Mouse (Mus musculus) bone marrow, adult 2 months (tissue): ENCODE measurements around the gene Mapkapk2. TPM values are rescaled to one million over a fixed set of nuclear protein-coding genes. Genes with fewer than 3 reads are reported as not detected.
"Not testable (repeated sequence)": the region's sequence is repeated elsewhere in the genome, so short reads cannot be mapped to it uniquely, and the experiment has no call there.

Experiments used
- H3K27ac ChIP-seq: fragments of 200-500 bp; 2 replicates; pipeline ENCODE4 v1.5.1; 2012; ENCODE audit warnings: low read depth, mild to moderate bottlenecking, control low read depth, inconsistent platforms, low read length; ENCODE audit not compliant: control insufficient read depth, poor library complexity, insufficient read depth
- H3K4me1 ChIP-seq: fragments of 200-500 bp; 2 replicates; pipeline ENCODE4 v1.6.1; 2011; ENCODE audit warnings: low read length; ENCODE audit not compliant: control insufficient read depth, insufficient read depth
- H3K4me3 ChIP-seq: fragments of 200-500 bp; replicated peaks from 2 replicates; pipeline ENCODE3; 2011; ENCODE audit warnings: mild to moderate bottlenecking, low read depth, low read length, control low read depth; ENCODE audit not compliant: control insufficient read depth
- CTCF ChIP-seq: fragments of 200-500 bp; IDR thresholded peaks from 2 replicates; pipeline ENCODE4 v1.5.1; 2011; ENCODE audit warnings: low read length, control low read depth; ENCODE audit not compliant: control insufficient read depth, insufficient read depth
- POLR2A ChIP-seq: fragments of 200-500 bp; IDR thresholded peaks from 2 replicates; pipeline ENCODE4 v1.6.1; 2011; ENCODE audit warnings: low read depth, mild to moderate bottlenecking, control low read depth, low read length, borderline replicate concordance; ENCODE audit not compliant: control insufficient read depth
- WGBS: fragments of 180-500 bp; shearing (Covaris S2); methylation state at CpG from one replicate; pipeline ENCODE4 v1.1.7; 2018; 5-methylcytosine and 5-hydroxymethylcytosine counted together
- polyA plus RNA-seq: library from polyadenylated mRNA; stranded (reverse); fragments of >200 nt; gene quantifications from 2 replicates; pipeline ENCODE4 v1.2.4, GENCODE M21; 2011; ENCODE audit warnings: low replicate concordance; ENCODE audit not compliant: missing spikeins, insufficient read depth, insufficient read length

Mapkapk2 gene
- polyA plus RNA-seq: 22.7 and 38.1 TPM in 2 replicates

GRCm38 (mm10) chr1:131097700-131098094 lies at the start of gene Mapkapk2:
Gene Mapkapk2, minus strand, starts transcription at chr1:131097826.
- 2% methylated on average over 32 of the region's 32 CpGs for WGBS
- Histone ChIP-seq H3K27ac (peak within 1 kb of the TSS; percentile 97), H3K4me1 (peaks cover 5% of the 10 kb centered on the region; the same call in 1 of the 2 replicates), H3K4me3 (peak within 1 kb of the TSS; percentile 99)
- no peak for TF ChIP-seq CTCF
- peak; percentile 92; the same call in 1 of the 2 replicates for TF ChIP-seq POLR2A

DNA sequence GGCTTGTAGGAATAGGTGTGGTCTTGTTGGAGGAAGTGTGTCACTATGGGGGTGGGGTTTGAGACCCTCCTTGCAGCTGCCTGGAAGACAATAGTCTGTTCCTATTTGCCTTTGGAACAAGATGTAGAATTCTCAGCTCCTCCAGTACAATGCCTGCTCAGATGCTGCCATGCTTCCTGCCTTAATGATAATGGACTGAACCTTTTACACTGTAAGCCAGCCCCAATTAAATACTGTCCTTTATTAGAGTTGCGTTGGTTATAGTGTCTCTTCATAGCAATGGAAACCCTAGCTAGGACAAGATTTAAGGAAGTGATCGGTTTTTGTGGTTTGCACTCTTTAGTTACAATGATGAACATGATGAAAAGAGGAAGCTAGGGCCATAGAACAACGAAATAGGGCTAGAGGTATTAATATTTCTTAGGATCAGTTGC lies 48.6 kb upstream of the Mapkapk2 start:
- whole genome bisulfite sequencing: 5% methylated on average over 3 of the region's 3 CpGs

DNA sequence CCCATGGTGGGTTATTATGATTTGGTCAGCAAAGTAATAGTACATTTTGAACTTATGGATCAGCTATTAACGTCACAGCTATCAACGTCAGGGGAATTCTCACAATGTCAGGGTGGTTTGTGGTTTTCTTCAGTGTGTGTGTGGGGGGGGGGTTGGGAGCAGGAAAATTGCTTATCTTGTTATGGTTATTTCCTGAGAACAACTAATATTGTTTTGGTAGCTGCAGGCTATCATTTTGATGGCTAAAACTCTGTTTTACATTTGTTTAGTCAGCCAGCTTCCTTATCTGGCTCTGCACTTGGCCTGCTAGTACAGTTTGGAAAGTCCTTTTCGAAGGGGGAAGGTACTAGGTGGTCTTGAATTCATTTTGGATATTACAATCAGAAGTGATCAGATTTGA lies 47.6 kb upstream of the Mapkapk2 start:
- WGBS: 55% methylated on average over 3 of the region's 3 CpGs
- not testable (repeated sequence) for H3K27ac ChIP-seq, H3K4me3 ChIP-seq, H3K4me1 ChIP-seq

More for the DNA sequence above, 48.6 kb upstream of the Mapkapk2 start:
- TF ChIP-seq CTCF (no peak), POLR2A (no peak)
- Histone ChIP-seq H3K27ac (no peak overlapping the region), H3K4me1 (peaks cover 1% of the 10 kb centered on the region; the same call in 1 of the 2 replicates), H3K4me3 (no peak overlapping the region)

- no peak overlapping the region for H3K27ac ChIP-seq
- no peak overlapping the region for H3K4me3 ChIP-seq
- WGBS: 57% methylated on average over 1 of the region's 1 CpGs
- peaks cover 5% of the 10 kb centered on the region; the same call in 1 of the 2 replicates for H3K4me1 ChIP-seq
- no peak for TF ChIP-seq CTCF
- no peak for TF ChIP-seq POLR2A
Measured at GRCm38 (mm10) chr1:131142472-131142871, 44.8 kb upstream of the Mapkapk2 start.

DNA sequence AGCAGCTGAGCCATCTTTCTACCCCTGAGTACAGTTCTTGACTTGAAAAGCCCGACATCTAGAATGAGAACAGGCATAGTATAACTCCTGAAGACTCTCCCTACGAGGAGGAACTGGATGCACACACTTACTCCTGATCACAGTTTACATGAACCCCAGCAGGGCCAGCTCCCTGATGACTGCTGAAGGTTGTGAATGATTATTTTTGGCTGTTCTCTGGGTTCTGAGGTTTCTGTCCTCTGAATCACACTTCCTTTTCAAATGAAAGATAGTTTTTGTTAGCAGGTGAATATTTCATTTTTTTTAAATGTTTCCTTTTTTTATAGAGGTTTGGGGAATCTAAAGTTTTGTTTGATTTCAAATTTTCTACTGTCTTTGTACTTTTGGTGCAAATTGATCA lies 43.8 kb upstream of the Mapkapk2 start:
- WGBS: 16% methylated on average over 2 of the region's 2 CpGs
- H3K4me1 ChIP-seq: peaks cover 5% of the 10 kb centered on the region; the same call in 1 of the 2 replicates
- H3K27ac ChIP-seq: no peak overlapping the region
- no peak overlapping the region for H3K4me3 ChIP-seq
- TF ChIP-seq POLR2A (no peak), CTCF (no peak)

DNA sequence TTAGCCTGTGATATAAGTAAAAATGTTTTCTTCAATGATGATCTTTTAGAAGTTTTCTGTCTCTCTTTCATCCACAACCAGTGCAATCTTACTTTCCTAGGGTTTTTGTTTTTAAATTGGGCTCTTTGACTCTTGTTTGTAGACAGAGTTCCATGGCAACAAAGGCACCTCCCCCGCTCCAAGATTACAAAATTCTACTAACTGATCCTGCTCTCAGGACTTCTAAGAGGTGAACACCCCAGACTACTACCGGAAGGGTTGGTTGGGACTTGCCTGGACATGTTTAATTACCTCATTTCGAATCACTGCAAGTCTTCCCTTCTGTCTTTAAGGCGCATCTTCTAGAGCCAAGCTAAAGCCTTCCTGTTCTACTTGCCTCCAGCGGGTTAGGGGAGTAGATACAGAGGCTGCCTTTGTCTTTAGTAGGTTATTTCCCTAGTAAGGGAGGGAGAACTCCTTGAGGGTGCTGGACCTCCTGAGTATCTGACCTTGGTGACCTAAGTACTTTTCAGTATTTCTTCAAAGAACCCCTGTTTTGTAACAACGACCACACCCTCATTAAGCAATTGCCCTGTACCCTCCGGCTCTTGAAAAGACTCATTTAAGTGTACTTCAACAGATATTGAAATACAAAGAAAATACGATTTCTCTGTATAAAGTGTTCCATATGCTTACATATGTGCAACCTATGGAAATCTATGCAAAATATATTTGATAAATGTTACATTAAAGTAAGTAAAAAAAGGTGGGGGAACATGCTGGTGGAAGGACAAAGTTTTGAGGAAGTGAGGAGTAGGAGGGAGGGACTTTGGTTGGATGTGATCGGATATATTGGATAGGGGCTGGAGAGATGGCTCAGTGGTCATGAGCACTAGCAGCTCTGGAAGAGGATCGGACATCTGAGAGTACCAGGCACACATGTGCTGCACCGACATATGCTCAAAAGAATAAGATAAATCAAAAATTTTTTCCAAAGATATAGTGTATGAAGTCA lies 41.8 kb upstream of the Mapkapk2 start:
- Histone ChIP-seq H3K4me1 (peaks cover 4% of the 10 kb centered on the region; the same call in 1 of the 2 replicates), H3K27ac (peak overlapping the region; percentile 15; the same call in 1 of the 2 replicates), H3K4me3 (no peak overlapping the region)
- WGBS: 45% methylated on average over 11 of the region's 11 CpGs
- TF ChIP-seq POLR2A: no peak
- TF ChIP-seq CTCF: no peak

DNA sequence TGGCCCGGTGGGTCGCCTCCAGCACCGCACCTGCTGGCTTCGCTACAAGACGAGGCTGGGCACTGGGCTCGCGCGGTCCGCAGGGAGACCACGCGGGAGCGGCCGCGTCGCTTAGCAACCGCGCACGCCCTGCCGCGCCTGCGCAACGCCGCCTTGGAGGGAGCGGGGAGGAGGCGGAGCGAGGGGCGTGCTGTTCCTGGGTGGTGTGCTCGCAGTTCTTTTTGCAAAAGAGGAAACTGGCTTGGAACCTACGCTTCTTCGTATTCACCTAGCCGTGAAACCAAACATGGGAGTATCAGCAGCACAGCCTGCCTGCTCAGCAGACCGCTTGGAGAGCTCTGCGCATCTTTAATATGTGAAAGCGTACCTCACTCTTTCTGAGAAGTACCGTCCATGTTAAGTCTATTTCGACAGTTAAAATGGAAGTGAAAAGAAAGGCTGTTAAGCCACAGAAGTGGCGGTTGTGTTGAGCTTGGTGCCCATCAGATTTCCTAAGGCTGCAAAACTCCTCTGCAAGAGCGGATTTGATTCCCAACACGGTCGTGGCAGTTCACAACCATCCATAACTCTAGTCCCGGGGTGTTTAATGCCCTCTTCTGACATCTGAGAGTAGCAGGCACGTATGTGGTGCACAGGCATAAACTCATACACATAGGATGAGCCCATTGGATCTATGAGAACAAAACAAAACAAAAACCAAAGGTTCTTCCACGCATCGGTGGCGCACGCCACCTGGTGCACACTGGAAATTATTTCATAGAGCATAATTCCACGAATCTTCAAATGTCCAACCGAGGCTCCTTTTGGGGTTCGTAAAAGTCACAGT lies 40.8 kb upstream of the Mapkapk2 start, which contains the start of gene Dyrk3:
Gene Dyrk3, minus strand, starts transcription at position 150 of the 826 bp plus-strand sequence.
- H3K27ac ChIP-seq: peak within 1 kb of the TSS; percentile 82
- WGBS: under 1% methylated on average over 49 of the region's 49 CpGs
- H3K4me1 ChIP-seq: peaks cover 4% of the 10 kb centered on the region; the same call in 1 of the 2 replicates
- TF ChIP-seq CTCF (peak; percentile 59; the same call in 1 of the 2 replicates), POLR2A (peak; percentile 61)
- peak within 1 kb of the TSS; percentile 73 for H3K4me3 ChIP-seq

DNA sequence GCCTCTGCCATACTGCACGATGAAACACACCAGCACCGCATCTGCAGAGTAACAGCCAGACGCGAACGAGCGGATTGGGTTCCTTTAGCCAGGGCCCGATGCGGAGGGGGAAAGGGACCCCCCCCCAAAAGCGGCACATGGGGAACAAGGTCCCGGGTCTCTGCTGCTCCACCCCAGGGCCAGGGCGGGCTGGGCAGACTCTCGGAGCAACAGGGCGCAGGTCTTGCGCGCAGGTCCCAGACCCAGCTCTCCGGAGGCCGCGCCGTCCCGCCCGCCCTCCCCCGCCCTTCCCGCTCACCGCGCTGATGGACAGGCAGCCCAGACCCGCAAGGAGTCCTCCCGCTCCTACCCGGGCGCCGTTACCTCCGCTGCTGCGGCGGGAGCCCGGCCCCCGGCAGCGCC lies 40.1 kb upstream of the Mapkapk2 start:
- H3K4me1 ChIP-seq: peaks cover 4% of the 10 kb centered on the region; the same call in 1 of the 2 replicates
- peak overlapping the region; percentile 59; the same call in 1 of the 2 replicates for H3K27ac ChIP-seq
- no peak for TF ChIP-seq POLR2A
- H3K4me3 ChIP-seq: peak overlapping the region; percentile 73
- WGBS: under 1% methylated on average over 36 of the region's 36 CpGs
